Mouse (Mus musculus) erythroblast, adult 5-6 weeks (primary cell): ENCODE measurements around the gene Nfe2. TPM values are rescaled to one million over a fixed set of nuclear protein-coding genes. Genes with fewer than 3 reads are reported as not detected.

ENCODE experiments used
- ATAC-seq: replicated peaks from 2 replicates; pipeline ENCODE4 v1.8.0; 2016; ENCODE audit warnings: moderate number of reproducible peaks, mild to moderate bottlenecking, moderate TSS enrichment, inconsistent platforms; ENCODE audit not compliant: poor library complexity, low FRiP score, severe bottlenecking
- total RNA-seq, 2 experiments: library from RNA; stranded (forward) in 1 of 2; stranded (reverse) in 1 of 2; fragments of 150-400 nt in 1 of 2; fragments of 200-764, 138-1000 nt in 1 of 2; gene quantifications; 2 replicates each; pipeline versions ENCODE4 v1.2.3 to v1.2.4; 2015 to 2017; ENCODE audit warnings: low replicate concordance in 2 of 2

Gene Nfe2
- total RNA-seq (2015; ENCODE audit: low replicate concordance) (449 and 473 TPM in 2 replicates), total RNA-seq (2017; ENCODE audit: low replicate concordance) (629 and 671 TPM in 2 replicates)

- peak; percentile 78 for ATAC-seq
These were observed at the start of gene Nfe2 for GRCm38 (mm10) chr15:103257790-103258728. Nfe2 (minus strand) TSS chr15:103258403.

DNA sequence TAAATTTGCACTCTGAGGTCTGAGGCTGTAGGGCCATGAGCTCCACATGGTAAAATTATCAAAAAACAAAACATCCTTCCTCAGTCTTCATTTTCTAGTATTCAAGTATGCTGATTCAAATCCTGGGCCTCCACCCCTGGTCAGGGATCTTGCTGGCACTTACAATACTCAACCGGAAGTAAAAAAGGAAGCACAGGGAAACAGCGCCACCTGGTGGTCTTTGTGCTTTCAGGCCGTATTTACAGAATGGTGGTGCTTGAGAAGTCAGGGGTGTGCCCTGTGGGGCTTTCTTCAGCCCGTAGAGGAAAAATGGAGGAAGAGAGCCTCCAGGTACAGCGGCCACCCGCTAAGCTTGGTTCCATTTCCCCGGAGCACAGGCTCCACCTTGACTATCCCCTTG lies 48.9 kb upstream of the Nfe2 start:
- ATAC-seq, result peak; percentile 81

DNA sequence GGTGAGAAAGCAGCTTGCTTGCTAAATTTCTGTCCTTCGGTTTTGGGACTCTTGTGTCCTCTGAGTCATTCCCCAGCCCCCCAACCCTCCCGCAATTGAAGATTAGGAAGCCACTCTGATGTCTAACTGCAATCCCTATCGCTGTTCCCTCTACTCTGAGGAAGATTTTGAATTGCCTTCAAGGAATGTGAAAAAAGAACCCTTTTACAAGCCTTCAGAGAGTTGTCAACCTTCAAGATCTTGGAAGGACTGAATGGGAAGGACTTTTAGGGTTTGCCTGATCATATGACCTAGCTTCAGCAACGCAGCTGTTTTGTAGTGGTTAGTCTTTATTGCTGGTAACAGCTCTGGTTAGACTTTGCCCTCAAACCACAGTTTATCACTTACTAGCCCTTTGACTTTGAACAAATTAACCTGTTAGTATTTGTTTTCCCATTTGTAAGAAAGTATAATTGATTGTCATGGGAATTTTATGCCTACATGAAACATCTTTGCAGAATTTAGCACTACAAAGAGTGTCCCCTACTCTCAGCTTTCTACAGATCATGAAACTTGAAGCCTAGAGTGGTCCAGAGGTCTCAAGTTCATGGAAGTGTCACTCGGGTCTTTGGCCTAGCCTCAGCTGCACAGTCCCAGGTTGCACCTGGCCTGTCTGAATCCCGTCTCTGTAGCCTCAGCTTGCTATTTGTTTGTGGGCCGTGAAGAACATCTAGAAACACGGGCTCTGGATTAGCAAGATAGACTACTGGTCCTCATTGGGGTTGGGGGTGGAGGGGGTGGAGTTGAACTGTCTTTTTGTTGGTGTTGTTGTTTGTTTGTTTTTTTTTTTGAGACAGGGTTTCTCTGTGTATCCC lies 47.8 kb upstream of the Nfe2 start:
- ATAC-seq, result no peak

GRCm38 (mm10) chr15:103305070-103305678 lies 47.0 kb upstream of the Nfe2 start:
- ATAC-seq, result peak; percentile 60

DNA sequence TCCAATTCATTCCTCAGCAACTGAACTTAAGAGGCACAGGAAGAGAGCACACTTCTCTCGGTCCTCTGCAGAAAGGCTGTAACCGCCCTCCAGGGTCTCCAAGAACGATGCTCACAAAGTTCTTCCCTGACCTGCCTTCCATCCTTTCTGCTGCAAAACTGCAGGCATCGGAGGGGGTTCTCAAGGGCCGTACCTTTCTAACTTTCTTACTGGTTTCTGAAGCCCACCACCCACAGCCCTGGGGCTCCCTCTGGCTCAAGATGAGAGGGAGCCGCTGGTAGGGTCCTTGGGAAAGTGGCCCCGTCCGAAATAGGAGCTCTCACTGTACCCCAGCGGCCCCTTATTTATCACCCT lies 46.4 kb upstream of the Nfe2 start:
- no peak for ATAC-seq

- no peak for ATAC-seq
These were observed 45.9 kb upstream of the Nfe2 start for GRCm38 (mm10) chr15:103303916-103304615.

DNA sequence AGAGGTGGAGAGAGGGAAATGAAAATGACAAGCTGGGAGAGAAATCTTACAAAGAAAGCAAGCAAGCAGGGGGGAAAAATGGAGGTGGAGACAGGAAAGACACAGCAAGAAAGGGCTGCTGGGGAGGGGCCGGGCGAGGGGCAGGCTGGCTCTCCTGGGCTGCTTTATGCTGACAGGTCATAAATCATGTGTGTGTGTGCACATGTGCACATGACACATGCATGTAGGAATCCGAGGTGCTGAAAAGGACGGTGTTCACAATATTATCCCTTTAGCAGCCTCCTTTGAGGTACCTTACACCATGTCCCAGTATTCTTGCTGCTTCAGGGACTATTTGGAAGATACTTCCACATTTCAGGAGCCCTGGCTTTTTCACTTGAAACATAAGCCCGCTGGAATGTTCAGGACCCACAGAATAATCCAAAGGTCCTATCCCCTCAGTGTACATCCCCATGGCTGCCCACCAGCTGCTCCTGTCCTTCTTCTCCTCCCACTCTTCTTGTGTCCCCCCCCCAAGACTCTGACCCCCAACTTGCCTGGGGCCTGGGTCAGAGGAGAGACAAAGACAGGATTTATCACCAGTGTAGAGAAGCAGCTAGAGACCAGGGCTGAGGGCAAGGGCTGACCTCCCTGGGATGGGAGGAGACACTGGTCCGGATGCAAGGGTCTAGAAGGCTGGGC lies 44.3 kb upstream of the Nfe2 start:
- no peak for ATAC-seq

GRCm38 (mm10) chr15:103301547-103302340 lies 43.5 kb upstream of the Nfe2 start:
- no peak for ATAC-seq

DNA sequence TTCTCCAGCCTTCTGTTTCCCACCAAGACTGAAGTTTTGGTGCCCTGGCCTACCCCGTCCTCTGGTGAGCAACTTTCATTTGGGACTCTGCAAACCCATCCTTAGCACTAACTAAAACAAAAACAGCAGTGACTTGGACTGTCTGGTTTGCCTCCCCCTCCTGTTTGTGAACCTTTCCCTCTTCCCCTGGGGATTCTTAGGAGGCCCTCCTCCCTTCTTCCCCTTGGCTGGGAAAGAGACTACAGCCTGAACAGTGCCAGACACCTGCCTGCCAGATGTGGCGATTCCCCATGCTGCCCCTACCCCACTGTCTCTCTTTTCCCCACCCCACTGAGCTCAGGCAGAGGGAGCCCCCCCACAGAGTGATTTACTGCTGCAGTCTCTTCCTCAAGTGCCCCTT lies 42.8 kb upstream of the Nfe2 start:
- ATAC-seq, result no peak

DNA sequence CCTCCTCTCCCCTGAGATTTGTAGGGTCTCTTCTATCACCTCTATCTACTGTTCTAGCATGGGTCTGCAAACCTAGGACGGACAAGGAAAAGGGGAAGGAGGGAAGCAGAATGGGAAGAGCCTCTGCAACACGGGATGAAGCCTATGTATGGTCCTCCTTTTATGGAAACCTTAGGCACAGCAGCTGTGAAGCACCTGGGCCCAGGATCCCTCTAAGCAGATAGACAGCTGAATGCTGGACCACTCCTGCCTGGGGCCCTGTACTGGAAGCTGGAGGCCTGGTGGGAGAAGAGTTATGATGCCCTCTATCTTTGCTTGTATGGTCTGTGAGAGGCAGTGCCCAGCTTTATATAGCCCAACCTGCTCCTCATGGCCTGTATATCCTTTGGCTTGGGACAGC lies 42.4 kb upstream of the Nfe2 start:
- ATAC-seq, result no peak

DNA sequence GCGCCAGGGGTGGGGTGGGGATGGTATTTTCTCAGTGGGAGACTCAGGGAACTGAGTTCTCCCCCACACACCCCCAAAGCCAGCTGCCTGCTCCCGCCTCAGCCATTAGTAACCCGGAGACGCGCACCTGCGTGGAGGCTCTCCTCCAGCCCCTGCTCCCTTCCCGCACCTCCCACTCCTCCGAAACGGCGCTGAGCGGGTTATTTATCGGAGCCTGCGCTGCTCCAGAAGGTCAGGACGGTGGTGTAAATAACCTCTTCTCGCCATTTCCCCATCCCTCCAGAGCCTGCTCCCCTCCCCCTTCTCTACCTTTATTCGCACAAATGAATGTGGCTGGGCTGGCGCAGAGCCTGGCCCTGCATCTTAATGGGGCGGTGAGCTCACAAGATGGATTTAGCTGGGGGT lies 41.9 kb upstream of the Nfe2 start:
- no peak for ATAC-seq

- ATAC-seq, result no peak
These were observed 41.4 kb upstream of the Nfe2 start for GRCm38 (mm10) chr15:103299644-103300043.

- no peak for ATAC-seq
These were observed 40.8 kb upstream of the Nfe2 start for GRCm38 (mm10) chr15:103298861-103299616.

GRCm38 (mm10) chr15:103298026-103298425 lies 39.8 kb upstream of the Nfe2 start:
- no peak for ATAC-seq

GRCm38 (mm10) chr15:103297313-103297712 lies 39.1 kb upstream of the Nfe2 start:
- no peak for ATAC-seq

GRCm38 (mm10) chr15:103295851-103296250 lies 37.6 kb upstream of the Nfe2 start:
- no peak for ATAC-seq

- ATAC-seq, result no peak
These were observed 36.4 kb upstream of the Nfe2 start for GRCm38 (mm10) chr15:103294649-103295048.

GRCm38 (mm10) chr15:103293375-103293774 lies 35.2 kb upstream of the Nfe2 start:
- no peak for ATAC-seq
